Mouse (Mus musculus) megakaryocyte-erythroid progenitor cell, adult 5-6 weeks (primary cell): ENCODE measurements around the gene Siah3. TPM values are rescaled to one million over a fixed set of nuclear protein-coding genes. Genes with fewer than 3 reads are reported as not detected.

Source experiments
- ATAC-seq: replicated peaks from 2 replicates; pipeline ENCODE4 v1.8.0; 2016; ENCODE audit warnings: mild to moderate bottlenecking, inconsistent platforms; ENCODE audit not compliant: severe bottlenecking, poor library complexity, low FRiP score, low TSS enrichment
- total RNA-seq, 2 experiments: library from RNA; stranded (forward) in 1 of 2; stranded (reverse) in 1 of 2; fragments of 200-1000, 215-1000 nt in 1 of 2; fragments of >200 nt in 1 of 2; fragmentation: Nextera tagmentation in 1 of 2; gene quantifications; 2 replicates each; pipeline ENCODE4 v1.2.3; 2014 to 2017

Siah3 gene
- total RNA-seq, 2 experiments from 2014 or later, result not detected

DNA sequence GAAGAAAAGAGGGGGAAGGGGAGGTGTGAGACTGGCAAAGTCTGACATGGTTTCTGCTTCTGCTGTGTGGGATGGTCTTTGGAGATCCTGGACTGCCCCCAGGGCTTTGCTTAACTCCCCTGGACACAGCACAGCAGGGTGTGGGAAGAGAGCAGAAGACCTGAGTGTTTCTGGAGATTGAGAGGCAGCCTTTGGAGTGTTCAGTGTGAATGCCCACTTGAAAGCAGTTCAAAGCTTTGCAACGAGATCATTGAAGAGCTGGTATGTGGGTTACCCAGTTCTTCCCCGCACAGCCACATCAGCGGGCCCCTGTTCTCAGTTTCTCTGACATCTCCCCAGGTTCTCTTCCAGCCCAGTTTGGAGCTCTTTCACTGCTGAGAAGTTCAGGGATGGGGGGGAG lies 4.7 kb downstream of the Siah3 start:
- no peak for ATAC-seq

- ATAC-seq, result no peak
Observed at GRCm38 (mm10) chr14:75461770-75462169, 6.0 kb downstream of the Siah3 start.

- no peak for ATAC-seq
Observed at GRCm38 (mm10) chr14:75463171-75463570, 7.4 kb downstream of the Siah3 start.

DNA sequence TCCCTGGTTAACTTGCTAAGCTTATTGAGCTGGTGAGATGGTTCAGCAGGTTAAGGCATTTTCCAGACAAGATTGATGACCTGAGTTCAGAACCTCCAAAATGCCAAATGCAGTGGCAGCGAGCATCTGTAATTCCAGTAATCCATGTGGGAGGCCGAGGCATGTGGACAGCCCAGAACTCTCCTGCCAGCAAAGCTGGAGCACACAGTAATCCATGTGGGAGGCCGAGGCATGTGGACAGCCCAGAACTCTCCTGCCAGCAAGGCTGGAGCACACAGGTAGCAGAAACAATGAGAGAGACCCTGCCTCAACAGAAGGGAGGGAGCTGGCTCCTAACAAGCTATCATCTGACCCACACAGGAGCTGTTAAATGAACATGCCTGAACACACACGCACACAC lies 13.2 kb downstream of the Siah3 start:
- ATAC-seq, result no peak

DNA sequence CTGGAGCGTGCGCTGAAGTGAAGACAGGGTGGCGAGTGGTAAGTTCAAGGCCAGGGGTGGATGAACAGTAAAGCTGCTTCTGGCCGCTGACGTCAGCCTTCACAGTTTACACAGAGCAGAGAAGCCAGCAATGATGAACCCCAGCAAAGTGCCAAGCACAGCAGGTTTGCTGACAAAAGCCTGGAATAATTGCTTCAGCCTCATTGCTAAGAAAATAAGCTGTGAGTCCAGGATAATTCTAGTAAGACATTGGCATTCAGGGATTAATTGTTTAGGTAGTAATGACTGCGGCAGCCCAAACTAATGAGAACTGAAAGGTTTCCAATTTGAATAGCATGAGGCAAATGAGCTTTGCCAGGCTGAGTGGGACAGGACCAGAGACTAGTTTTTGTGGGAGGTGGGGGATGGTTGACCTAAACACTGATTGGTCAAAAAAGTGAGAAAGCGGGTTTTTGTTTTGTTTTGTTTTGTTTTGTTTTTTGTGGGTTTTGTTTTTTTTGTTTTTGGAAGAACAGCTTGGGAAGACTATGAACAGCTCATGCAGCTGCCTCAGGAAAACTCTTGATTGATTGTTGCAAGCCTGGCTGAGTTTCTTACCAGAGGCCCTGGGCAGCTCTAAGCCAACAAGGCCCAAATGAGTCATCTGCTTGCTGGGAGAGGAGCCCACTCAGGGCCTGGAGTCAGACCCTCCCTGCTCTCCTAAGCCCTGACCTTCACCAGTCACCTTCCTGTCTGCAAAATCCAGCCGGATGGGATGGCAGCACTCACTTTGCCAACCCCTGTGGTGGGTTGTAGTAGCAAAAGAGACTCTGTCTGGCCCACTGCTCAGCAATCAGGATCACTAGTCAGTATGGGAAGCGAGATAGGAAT lies 17.5 kb downstream of the Siah3 start:
- ATAC-seq, result no peak

DNA sequence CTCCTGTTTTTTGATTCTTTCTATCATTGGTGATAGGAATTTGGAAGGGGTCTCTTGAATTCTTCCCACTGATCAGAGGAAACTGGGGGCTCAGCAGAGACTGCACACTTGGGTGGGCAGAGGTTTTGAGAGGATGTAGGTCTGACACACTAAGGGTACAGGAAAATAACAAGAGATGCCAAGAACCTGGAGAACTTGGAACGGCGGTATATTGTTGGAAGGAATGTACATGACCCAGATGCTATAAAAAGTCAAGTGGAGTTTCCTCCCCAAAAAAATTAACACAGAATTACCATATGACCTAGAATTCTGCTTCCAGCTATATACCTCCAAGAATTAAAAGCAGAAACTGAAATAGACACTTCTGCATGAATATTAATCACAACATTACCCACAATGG lies 20.1 kb downstream of the Siah3 start:
- ATAC-seq, result no peak

DNA sequence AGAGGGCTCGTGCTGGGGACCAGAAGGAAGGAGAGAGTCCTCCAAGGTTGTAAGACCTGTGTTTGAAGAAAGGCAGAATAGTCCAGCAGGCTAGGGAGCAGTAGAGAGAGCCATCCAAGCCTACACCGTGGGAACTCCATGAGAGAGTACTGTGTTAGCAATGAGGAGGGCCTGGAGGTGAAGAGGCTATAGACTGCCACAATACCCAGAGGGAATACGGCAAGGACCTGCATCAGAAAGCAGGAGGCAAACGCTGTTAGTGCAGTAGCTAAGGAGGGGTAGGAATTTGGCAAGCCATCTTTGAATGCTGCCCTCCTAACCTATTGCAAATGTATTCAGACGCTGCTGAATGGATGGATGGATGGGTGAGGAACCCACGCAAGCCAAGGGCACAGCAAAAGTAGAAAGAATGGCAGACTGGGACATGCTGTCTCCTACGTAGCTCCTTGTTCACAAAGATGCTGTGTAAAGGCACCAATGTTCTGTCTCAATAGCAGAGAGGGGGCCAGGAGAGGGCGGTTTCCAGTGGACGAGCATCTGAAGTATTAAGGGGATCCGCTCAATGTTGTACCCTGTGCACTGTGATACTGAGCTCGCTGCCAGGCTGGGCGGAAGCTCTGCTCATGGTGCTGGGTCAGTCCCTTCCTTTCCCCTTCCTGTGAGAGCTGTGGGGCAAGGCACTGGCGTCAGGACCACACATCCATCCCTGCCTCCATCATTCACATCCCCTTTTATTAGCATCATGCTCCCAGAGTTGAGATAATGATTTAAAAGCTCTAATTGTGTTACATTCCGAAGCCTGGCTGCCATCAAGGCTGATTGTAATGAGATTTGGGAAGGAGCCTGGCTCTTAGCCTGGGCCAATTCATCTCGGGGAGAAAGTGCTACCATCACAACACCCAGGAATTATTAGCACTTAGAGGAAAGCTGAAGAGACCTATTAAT lies 26.7 kb downstream of the Siah3 start:
- no peak for ATAC-seq

DNA sequence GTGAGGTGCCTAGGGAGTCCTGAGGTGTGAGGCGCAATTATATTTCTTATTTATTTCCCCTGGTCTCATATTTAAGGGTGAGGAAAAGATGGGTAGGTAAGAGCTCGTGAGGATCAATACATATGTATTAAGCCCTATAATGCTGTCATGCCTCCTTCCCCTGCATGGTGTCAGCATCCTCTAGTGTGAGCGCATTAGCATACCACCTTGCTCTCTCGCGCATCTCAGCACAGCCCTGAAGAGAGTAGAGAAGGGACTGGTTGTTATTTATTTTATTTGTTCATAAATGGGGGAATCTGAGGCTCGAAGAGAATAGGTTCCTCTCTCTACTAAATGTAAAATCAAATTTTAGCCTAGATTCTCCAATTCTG lies 27.4 kb downstream of the Siah3 start:
- no peak for ATAC-seq

DNA sequence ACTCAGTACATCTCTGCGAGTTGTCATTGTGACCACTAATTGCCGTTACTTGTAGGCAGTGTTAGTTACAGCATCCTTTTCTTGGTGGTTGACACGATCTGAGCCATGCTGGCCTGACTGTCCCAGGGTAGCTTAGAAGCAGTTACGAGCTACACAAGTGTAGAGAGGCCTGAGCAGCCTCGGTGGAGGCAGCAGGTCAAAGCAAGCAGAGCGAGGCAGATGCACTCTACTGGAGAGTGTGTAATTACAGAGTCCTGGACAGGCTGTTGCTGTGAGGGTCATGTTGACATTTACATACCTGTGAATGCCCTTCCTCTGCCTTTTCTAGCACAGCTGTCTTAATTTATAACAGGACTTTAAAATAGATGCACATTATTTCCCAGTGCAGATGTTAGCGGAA lies 32.1 kb downstream of the Siah3 start:
- ATAC-seq, result no peak

DNA sequence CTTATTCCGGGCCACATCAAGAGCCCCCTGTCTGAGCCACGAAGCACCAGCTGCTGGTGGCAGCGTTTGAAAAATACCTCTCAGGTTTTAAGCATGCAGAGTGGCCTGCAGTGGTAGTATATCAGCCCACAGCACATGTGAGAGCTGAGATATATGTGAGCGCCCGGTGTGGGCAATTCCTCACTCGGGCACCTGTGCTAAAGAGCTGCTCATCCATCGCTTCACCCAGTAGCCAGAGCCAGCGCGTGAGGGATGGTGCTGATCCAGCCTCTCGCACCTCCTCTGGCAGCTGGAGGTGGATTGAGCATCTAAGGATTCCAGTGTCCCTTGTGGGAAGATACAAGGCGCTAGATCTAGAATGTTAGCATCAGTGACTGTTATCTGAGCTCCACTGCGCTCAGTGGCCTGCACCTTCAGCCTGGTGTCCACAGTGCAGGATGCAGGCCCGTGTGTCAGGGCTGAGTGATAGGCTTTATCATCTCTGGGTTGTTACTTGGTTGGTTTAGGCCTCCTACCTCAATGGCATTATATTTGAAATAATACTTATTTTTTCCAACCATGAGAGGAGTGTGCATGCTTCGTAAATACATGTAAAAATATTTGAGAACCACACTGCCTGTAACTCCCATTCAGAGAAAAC lies 37.9 kb downstream of the Siah3 start:
- no peak for ATAC-seq

GRCm38 (mm10) chr14:75494926-75495325 lies 39.1 kb downstream of the Siah3 start:
- no peak for ATAC-seq

GRCm38 (mm10) chr14:75501501-75501990 lies 45.8 kb downstream of the Siah3 start:
- ATAC-seq, result no peak

DNA sequence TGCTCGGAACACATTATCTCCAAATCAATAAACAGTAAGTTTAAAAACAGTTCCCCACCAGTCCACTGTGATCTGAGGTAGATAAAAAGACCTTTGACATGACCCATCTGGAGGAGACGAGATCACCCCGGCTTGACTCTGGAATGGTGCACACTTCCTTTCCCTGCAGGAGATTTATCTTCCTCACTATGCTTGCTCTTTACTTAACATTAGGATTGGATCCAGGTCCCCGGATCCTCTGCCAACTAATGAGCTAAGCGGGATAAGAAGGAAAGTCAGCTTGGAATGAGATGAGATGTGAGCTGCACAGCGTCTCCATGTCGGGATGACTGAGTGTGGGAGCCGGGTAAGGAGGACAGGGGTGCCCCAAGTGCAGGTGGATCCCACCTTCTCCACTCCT lies 46.7 kb downstream of the Siah3 start:
- no peak for ATAC-seq

DNA sequence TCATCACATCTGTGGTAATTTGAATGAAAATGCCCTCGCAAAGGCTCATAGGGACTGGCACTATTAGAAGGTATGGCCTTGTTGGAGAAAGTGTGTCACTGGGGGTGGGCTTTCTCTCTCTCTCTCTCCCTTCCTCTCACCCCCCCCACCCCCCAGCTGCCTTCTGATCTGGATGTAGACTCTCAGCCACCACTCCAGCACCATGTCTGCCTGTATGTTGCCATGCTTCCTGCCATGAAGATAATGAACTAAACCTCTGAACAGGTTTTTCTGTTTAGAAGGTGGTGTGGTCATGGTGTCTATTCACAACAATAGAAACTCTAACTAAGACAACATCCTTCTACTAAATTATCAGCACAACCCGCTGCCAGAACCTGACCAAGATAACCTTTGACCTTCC lies 48.5 kb downstream of the Siah3 start:
- ATAC-seq, result no peak

DNA sequence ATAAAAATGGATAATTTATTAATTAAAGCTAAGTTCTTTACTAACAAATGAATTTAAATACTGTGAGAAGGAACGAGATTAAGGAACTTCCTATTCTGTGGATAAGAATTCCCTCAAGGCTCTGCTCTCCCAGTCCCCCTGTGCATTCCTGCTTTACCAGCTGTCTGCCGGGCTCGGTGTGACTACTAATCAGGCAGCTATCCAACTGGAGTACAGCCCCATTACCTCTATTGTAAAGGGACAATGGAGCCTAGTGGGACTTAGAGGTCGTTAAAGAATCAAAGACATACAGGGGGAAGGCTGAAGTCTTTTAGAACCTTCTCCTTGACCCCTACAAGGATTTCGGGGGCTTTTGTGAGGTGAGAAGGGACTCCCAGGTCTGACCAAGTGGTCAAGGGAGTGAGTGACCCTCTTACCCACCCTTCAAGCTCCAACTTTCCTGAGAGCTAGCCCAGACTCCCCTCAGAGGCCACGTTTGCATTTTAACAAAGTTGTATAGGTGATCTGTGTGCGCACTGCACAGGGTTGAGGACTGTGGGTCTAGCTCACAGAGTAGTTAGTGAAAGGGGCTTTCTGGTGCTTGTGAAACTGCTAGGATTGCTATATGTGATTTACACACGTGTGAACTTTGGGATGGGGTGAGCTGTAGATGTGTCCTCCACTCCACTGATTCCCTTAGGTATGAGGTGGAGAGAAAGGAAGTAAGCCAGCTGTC lies 49.5 kb downstream of the Siah3 start:
- no peak for ATAC-seq

DNA sequence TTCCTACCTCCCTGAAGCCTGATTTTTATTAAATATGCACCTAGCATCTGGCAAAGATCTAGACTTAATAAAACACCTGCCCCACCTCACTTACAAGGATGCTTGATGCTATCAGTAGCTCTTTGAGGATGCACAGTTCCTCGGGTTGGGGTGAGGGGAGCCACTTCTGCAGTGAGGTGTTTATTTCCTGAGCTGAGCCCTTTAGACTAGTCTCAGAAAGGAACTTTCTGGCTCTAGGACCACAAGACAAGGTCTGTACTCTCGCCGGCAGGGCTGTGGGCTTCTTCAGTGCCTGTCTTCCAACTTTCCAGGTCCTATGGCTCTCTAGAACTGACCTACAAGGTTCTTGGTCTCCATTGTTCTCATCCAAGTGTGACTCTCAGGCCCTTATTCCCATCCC lies 50.5 kb downstream of the Siah3 start:
- ATAC-seq, result no peak

- no peak for ATAC-seq
Observed at GRCm38 (mm10) chr14:75510125-75510524, 54.3 kb downstream of the Siah3 start.

GRCm38 (mm10) chr14:75512946-75513345 lies 57.2 kb downstream of the Siah3 start:
- ATAC-seq, result no peak

GRCm38 (mm10) chr14:75516161-75516560 lies 60.4 kb downstream of the Siah3 start:
- no peak for ATAC-seq
